Mouse (Mus musculus): ENCODE measurements at regions not wholly inside any gene's neighbourhood (a gene's known extent, or its start where the extent isn't known, plus 50 kb on each side); places are given as distances from the start of the nearest gene placed in this dataset.

DNA sequence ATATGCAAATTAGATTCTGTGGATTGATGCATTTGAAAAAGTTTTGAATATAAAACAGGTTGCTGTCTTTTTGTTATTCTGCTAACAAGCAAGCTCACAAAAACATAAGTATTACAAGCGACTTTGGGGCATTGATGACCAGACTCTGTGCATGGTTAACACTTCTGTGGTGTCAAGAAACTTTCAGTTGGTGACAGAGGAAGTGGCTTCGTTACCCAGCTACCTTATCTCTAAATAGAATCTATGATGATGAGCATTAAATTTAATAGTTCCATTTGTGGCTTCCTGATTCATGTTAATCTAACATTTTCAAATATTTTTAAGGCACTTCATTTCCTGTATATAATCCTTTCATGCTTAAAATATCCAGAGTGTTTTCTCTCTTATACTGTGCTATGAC, 100.8 kb downstream of the Tm2d1 start:
- no peak for TF ChIP-seq POLR2A (IDR thresholded peaks at IDR 0.05; ENCODE audit: low read depth, low read length)
- no peak for TF ChIP-seq CTCF (IDR thresholded peaks at IDR 0.05; ENCODE audit: extremely low read depth, insufficient read depth, insufficient read length, insufficient replicate concordance)
- Histone ChIP-seq H3K27me3 (ENCODE audit: control insufficient read depth, insufficient read depth, low read length) (no peaks in the 10 kb centered on the region), H3K4me3 (ENCODE audit: extremely low read depth, insufficient read depth, insufficient read length) (no peak overlapping the region), H3K27ac (ENCODE audit: insufficient read depth, low read length) (no peak overlapping the region), H3K36me3 (ENCODE audit: control insufficient read depth, insufficient read depth, low read length) (no peaks in the 10 kb centered on the region), H3K4me1 (ENCODE audit: control insufficient read depth, insufficient read depth, insufficient read length) (peaks cover 3% of the 10 kb centered on the region; the same call in 1 of the 2 replicates)
- DNase-seq (ENCODE audit: low read depth in 1 of 2, low spot score in 2 of 2): peak in 1 of 2 experiments; percentile 5
- 8% methylated on average over 2 of the region's 2 CpGs for WGBS

DNA sequence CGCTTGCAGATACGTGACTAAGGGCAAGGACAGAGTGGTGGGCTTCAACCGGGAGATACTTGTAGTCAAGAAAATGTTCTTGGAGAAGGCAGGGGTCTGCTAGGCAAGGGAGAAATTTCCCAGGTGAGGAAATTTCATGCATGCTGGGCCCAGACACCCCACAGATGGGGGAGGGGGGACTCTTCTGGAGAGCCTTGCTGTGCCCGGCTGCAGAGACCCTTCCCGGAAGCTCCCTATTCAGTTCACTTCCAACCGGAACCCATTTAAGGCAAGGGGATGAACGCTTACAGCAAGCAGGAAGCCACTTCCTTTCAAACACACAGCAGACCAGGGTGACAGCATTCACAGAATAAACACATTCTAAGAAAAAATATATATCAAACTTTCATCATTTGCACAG, 124.8 kb downstream of the Tm2d1 start:
- no peak for TF ChIP-seq CTCF (IDR thresholded peaks at IDR 0.05; ENCODE audit: extremely low read depth, insufficient read depth, insufficient read length, insufficient replicate concordance)
- TF ChIP-seq POLR2A (IDR thresholded peaks at IDR 0.05; ENCODE audit: low read depth, low read length): no peak
- Histone ChIP-seq H3K4me1 (ENCODE audit: control insufficient read depth, insufficient read depth, insufficient read length) (no peaks in the 10 kb centered on the region), H3K27me3 (ENCODE audit: control insufficient read depth, insufficient read depth, low read length) (no peaks in the 10 kb centered on the region), H3K36me3 (ENCODE audit: control insufficient read depth, insufficient read depth, low read length) (no peaks in the 10 kb centered on the region), H3K27ac (ENCODE audit: insufficient read depth, low read length) (no peak overlapping the region), H3K4me3 (ENCODE audit: extremely low read depth, insufficient read depth, insufficient read length) (no peak overlapping the region)
- DNase-seq (ENCODE audit: low read depth in 1 of 2, low spot score in 2 of 2): no peak
- WGBS: 84% methylated on average over 7 of the region's 7 CpGs

DNA sequence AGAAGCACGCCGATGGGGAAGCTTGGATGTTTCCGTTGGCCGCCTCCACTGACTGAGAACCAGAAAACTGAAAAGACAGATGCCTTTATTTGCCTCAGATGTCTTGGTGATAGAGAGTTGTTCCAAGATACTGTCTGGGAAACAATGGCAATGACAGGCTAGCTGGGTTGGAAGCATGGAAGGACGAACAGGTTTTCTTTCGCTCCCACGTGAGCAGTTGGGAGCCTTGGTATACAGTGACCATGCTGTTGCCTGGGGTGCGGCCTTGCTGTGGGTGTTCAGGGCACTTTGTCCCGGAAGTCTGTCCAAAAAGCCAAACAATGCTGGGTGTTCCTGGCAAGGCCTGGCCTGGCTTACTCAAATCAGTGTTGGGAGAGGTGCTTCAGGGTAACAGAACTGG, 125.4 kb downstream of the Tm2d1 start:
- H3K27me3 ChIP-seq (ENCODE audit: control insufficient read depth, insufficient read depth, low read length): no peaks in the 10 kb centered on the region
- no peak overlapping the region for H3K4me3 ChIP-seq (ENCODE audit: extremely low read depth, insufficient read depth, insufficient read length)
- no peak overlapping the region for H3K27ac ChIP-seq (ENCODE audit: insufficient read depth, low read length)
- no peak for DNase-seq (ENCODE audit: low read depth in 1 of 2, low spot score in 2 of 2)
- H3K36me3 ChIP-seq (ENCODE audit: control insufficient read depth, insufficient read depth, low read length): no peaks in the 10 kb centered on the region
- TF ChIP-seq POLR2A (IDR thresholded peaks at IDR 0.05; ENCODE audit: low read depth, low read length) (no peak), CTCF (IDR thresholded peaks at IDR 0.05; ENCODE audit: extremely low read depth, insufficient read depth, insufficient read length, insufficient replicate concordance) (no peak)
- no peaks in the 10 kb centered on the region for H3K4me1 ChIP-seq (ENCODE audit: control insufficient read depth, insufficient read depth, insufficient read length)
- WGBS: 94% methylated on average over 9 of the region's 9 CpGs

DNA sequence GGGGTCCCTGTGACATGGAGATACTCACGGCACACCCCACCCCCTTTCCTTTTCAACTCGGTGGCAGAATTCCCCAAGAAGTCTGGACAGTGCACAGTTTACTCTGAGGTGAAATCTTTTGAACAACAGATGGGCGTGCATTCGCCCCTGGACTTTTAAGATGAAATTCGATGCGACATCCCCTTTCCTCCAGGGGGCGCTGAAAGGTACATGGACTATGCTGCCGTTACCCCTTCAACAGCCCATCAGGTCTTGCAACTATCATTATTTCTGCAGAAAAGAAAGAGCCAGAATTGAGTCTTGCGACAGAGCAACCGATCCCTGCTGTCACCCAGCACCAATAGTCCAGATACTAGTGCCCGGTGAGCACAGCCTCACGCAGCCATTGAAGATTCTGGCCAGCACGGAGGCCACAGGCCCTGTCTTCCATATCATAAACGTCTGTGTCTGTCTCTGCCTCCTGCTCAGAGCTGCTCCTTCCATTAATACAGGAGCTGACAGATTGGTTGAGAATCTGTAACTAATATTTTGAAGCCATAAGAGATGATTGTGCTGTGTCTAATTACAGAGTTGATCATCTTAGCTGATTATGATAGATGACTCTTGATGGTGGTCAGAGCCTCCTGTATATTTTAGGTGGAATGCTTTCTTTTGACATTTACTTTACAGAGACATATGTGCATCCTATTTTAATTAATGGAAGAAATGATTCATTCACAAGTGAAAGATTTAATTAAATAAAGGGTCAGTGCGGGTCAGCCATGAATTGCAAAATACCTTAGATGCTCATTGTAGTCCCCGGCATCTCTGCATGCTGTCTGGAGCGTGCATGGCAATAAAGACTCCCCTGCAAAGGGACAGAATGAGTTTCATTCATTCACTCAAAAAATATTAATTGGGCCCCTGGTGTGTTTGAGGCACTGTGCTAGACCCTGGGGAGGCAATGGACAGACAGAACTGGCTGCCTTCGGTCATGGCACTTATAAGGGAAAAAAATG, 128.0 kb downstream of the Tm2d1 start:
- DNase-seq (ENCODE audit: low read depth in 1 of 2, low spot score in 2 of 2): peak in 1 of 2 experiments; percentile 39
- TF ChIP-seq POLR2A (IDR thresholded peaks at IDR 0.05; ENCODE audit: low read depth, low read length): no peak
- TF ChIP-seq CTCF (IDR thresholded peaks at IDR 0.05; ENCODE audit: extremely low read depth, insufficient read depth, insufficient read length, insufficient replicate concordance): peak; percentile 39; the same call in 1 of the 2 replicates
- H3K4me1 ChIP-seq (ENCODE audit: control insufficient read depth, insufficient read depth, insufficient read length): no peaks in the 10 kb centered on the region
- H3K27me3 ChIP-seq (ENCODE audit: control insufficient read depth, insufficient read depth, low read length): no peaks in the 10 kb centered on the region
- H3K27ac ChIP-seq (ENCODE audit: insufficient read depth, low read length): no peak overlapping the region
- 73% methylated on average over 18 of the region's 18 CpGs for WGBS
- no peak overlapping the region for H3K4me3 ChIP-seq (ENCODE audit: extremely low read depth, insufficient read depth, insufficient read length)
- H3K36me3 ChIP-seq (ENCODE audit: control insufficient read depth, insufficient read depth, low read length): no peaks in the 10 kb centered on the region

GRCm38 (mm10) chr4:98243941-98244929, 138.9 kb downstream of the Tm2d1 start:
- 20% methylated on average over 15 of the region's 16 CpGs for WGBS

DNA sequence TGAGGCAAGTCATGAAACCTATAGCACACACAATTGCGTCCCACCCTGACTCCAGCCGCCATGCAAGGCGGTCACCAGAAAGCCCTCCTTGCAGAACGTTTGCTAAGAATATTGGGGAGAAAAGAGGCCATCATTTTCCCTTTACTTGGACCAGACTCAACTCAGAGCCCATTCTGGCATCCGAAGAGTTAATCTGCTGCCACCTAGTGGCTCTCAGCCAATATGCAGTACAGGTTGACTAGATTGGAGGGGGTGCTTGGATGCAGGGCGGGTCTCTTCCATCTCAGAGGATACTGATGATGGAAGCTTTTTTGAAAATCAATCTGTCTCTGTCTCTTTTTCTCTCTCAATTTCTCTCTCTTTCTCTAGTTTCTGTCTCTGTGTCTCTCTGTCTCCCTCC, 139.6 kb downstream of the Tm2d1 start:
- WGBS: 6% methylated on average over 6 of the region's 6 CpGs
- no peaks in the 10 kb centered on the region for H3K4me1 ChIP-seq (ENCODE audit: control insufficient read depth, insufficient read depth, insufficient read length)
- no peak overlapping the region for H3K27ac ChIP-seq (ENCODE audit: insufficient read depth, low read length)
- H3K4me3 ChIP-seq (ENCODE audit: extremely low read depth, insufficient read depth, insufficient read length): no peak overlapping the region
- no peaks in the 10 kb centered on the region for H3K27me3 ChIP-seq (ENCODE audit: control insufficient read depth, insufficient read depth, low read length)
- no peak for TF ChIP-seq POLR2A (IDR thresholded peaks at IDR 0.05; ENCODE audit: low read depth, low read length)
- TF ChIP-seq CTCF (IDR thresholded peaks at IDR 0.05; ENCODE audit: extremely low read depth, insufficient read depth, insufficient read length, insufficient replicate concordance): peak; percentile 51; the same call in 1 of the 2 replicates
- no peaks in the 10 kb centered on the region for H3K36me3 ChIP-seq (ENCODE audit: control insufficient read depth, insufficient read depth, low read length)
- DNase-seq (ENCODE audit: low read depth in 1 of 2, low spot score in 2 of 2): peak; percentile 33 to 48

More at GRCm38 (mm10) chr4:98243941-98244929, 138.9 kb downstream of the Tm2d1 start:
- no peak for TF ChIP-seq POLR2A (IDR thresholded peaks at IDR 0.05; ENCODE audit: low read depth, low read length)
- no peaks in the 10 kb centered on the region for H3K4me1 ChIP-seq (ENCODE audit: control insufficient read depth, insufficient read depth, insufficient read length)
- no peak overlapping the region for H3K4me3 ChIP-seq (ENCODE audit: extremely low read depth, insufficient read depth, insufficient read length)
- no peaks in the 10 kb centered on the region for H3K36me3 ChIP-seq (ENCODE audit: control insufficient read depth, insufficient read depth, low read length)
- H3K27me3 ChIP-seq (ENCODE audit: control insufficient read depth, insufficient read depth, low read length): no peaks in the 10 kb centered on the region
- H3K27ac ChIP-seq (ENCODE audit: insufficient read depth, low read length): no peak overlapping the region
- DNase-seq (ENCODE audit: low read depth in 1 of 2, low spot score in 2 of 2): peak in 1 of 2 experiments; percentile 21
